Mouse (Mus musculus): ENCODE data around the gene Ift88. TPM values are rescaled to one million over a fixed set of nuclear protein-coding genes. Genes with fewer than 3 reads are reported as not detected.

Ift88 gene
- total RNA-seq, 2 experiments from 2014 or later = 8.2 to 9.7 TPM

GRCm38 (mm10) chr14:57565626-57566025 lies 141.8 kb downstream of the Ift88 start:
- no peak for DNase-seq (ENCODE audit: low spot score in 2 of 2)

Other genes with a start within 250 kb of the Ift88 start
- gene Cryl1, start 25.5 kb upstream of the Ift88 start, total RNA-seq (2021) = 10 to 100 TPM; 13.0 to 13.5 TPM
- 1 to 10 TPM; 2.8 to 3.6 TPM for gene Il17d, start 100.7 kb downstream of the Ift88 start, total RNA-seq (2021)
- 10 to 100 TPM; 24.6 to 28.4 TPM for gene Eef1akmt1, start 147.6 kb downstream of the Ift88 start, total RNA-seq (2021)
- gene Xpo4, start 241.4 kb downstream of the Ift88 start, total RNA-seq (2021) = 10 to 100 TPM; 22.5 to 32.7 TPM

Measured in adrenal gland, adult 18-20 months (tissue).